Mouse (Mus musculus) neural tube, embryonic 13.5 days (tissue): ENCODE data around the gene Ppp1r16b. TPM values are rescaled to one million over a fixed set of nuclear protein-coding genes. Genes with fewer than 3 reads are reported as not detected.

Experiments used
- ATAC-seq: fragments of 200-750 bp; cut with Nextera tagmentation; 2 replicates; pipeline ENCODE4 v1.8.0; 2017; ENCODE audit warnings: low read depth, mild to moderate bottlenecking, moderate TSS enrichment, moderate library complexity
- H3K27ac ChIP-seq: fragments of 300-500 bp; sonication (generic); replicated peaks from 2 replicates; pipeline ENCODE4 v1.5.1; 2015; ENCODE audit warnings: moderate library complexity, mild to moderate bottlenecking, inconsistent platforms
- H3K27me3 ChIP-seq: fragments of 300-500 bp; sonication (generic); 2 replicates; pipeline ENCODE4 v1.6.1; 2015; ENCODE audit warnings: mild to moderate bottlenecking, inconsistent platforms
- H3K36me3 ChIP-seq: fragments of 300-500 bp; sonication (generic); 2 replicates; pipeline ENCODE4 v1.6.1; 2015; ENCODE audit warnings: mild to moderate bottlenecking, inconsistent platforms
- H3K4me1 ChIP-seq: fragments of 300-500 bp; sonication (generic); replicated peaks from 2 replicates; pipeline ENCODE4 v1.6.1; 2015; ENCODE audit warnings: inconsistent platforms
- H3K4me2 ChIP-seq: fragments of 300-500 bp; sonication (generic); 2 replicates; pipeline ENCODE4 v1.6.1; 2015; ENCODE audit warnings: inconsistent platforms, mild to moderate bottlenecking, moderate library complexity
- H3K4me3 ChIP-seq: fragments of 300-500 bp; sonication (generic); 2 replicates; pipeline ENCODE4 v1.5.1; 2015; ENCODE audit warnings: mild to moderate bottlenecking, inconsistent platforms
- H3K9ac ChIP-seq: fragments of 300-500 bp; sonication (generic); 2 replicates; pipeline ENCODE4 v1.6.1; 2015; ENCODE audit warnings: moderate library complexity, mild to moderate bottlenecking, inconsistent platforms
- H3K9me3 ChIP-seq: fragments of 300-500 bp; sonication (generic); 2 replicates; pipeline ENCODE4 v1.6.1; 2016; ENCODE audit warnings: inconsistent platforms
- WGBS: fragments of 180-500 bp; shearing (Covaris S2); methylation state at CpG from one replicate; pipeline ENCODE4 v1.1.7; 2015; 5-methylcytosine and 5-hydroxymethylcytosine counted together
- polyA plus RNA-seq: library from polyadenylated mRNA; unstranded; fragments of >200 nt; fragmentation: Nextera tagmentation; extraction: Ambion mirVana; gene quantifications from 2 replicates; pipeline ENCODE4 v1.2.1, GENCODE M21; 2015

Gene Ppp1r16b
- polyA plus RNA-seq, 1 experiment from 2014 or later, result 9.9 TPM

- no peaks in the 10 kb centered on the region for H3K36me3 ChIP-seq
- 61% methylated on average over 11 of the region's 11 CpGs for WGBS
- no peak for ATAC-seq
- no peak overlapping the region for H3K9ac ChIP-seq
- peaks cover 11% of the 10 kb centered on the region for H3K4me1 ChIP-seq
- no peak overlapping the region for H3K4me2 ChIP-seq
- H3K27me3 ChIP-seq, result no peaks in the 10 kb centered on the region
- 0 out of 2 replicates have a peak overlapping the region, but pooled peaks have one; percentile 33 for H3K27ac ChIP-seq
- no peaks in the 10 kb centered on the region for H3K9me3 ChIP-seq
- H3K4me3 ChIP-seq, result no peak overlapping the region
Measured at GRCm38 (mm10) chr2:158682344-158683037, 17.3 kb downstream of the Ppp1r16b start.

- Histone ChIP-seq H3K9me3 (no peaks in the 10 kb centered on the region), H3K9ac (no peak overlapping the region), H3K4me1 (peaks cover 16% of the 10 kb centered on the region), H3K27me3 (no peaks in the 10 kb centered on the region), H3K4me2 (no peak overlapping the region), H3K27ac (0 out of 2 replicates have a peak overlapping the region, but pooled peaks have one; percentile 33), H3K36me3 (no peaks in the 10 kb centered on the region), H3K4me3 (no peak overlapping the region)
- 24% methylated on average over 4 of the region's 4 CpGs for WGBS
- ATAC-seq, result no peak
Measured at GRCm38 (mm10) chr2:158683038-158683413, 17.8 kb downstream of the Ppp1r16b start.

DNA sequence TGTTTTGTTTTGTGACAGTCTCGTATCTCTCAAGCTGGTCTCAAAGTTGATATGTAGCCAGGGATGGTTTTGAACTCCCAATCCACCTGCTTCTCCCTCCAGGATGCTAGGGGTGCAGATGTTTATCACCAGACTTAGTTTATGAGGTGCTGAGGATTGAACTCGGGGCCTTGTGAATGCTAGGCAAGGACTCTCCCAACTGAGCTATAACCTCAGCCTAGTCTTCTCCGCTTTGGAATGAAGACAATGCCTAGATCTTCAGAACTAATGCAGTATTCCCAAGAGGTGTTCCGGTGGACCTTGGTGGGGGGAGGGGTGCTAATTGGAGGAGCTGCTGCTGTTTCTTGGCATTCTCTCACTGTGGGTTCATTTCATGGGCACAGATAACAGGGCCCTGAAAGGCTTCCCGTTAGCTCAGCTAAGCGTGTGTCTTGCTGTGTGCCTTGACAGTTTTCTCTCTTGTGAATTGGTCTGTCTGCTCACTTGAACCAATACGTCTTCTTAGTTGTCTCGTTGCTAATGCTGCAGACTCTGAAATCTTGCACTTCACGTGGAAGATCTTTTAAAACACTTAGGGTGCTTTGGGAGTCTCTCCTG is 19.1 kb downstream of the Ppp1r16b start:
- 50% methylated on average over 9 of the region's 9 CpGs for WGBS
- no peak overlapping the region for H3K4me3 ChIP-seq
- H3K4me1 ChIP-seq, result peaks cover 18% of the 10 kb centered on the region
- H3K27ac ChIP-seq, result no peak overlapping the region
- H3K4me2 ChIP-seq, result no peak overlapping the region
- H3K9me3 ChIP-seq, result no peaks in the 10 kb centered on the region
- ATAC-seq, result no peak
- no peaks in the 10 kb centered on the region for H3K36me3 ChIP-seq
- no peak overlapping the region for H3K9ac ChIP-seq
- no peaks in the 10 kb centered on the region for H3K27me3 ChIP-seq

GRCm38 (mm10) chr2:158684910-158685309 is 19.7 kb downstream of the Ppp1r16b start:
- Histone ChIP-seq H3K4me2 (no peak overlapping the region), H3K36me3 (no peaks in the 10 kb centered on the region), H3K27me3 (no peaks in the 10 kb centered on the region), H3K27ac (no peak overlapping the region), H3K4me1 (peaks cover 24% of the 10 kb centered on the region), H3K9me3 (no peaks in the 10 kb centered on the region), H3K9ac (no peak overlapping the region), H3K4me3 (no peak overlapping the region)
- no peak for ATAC-seq
- WGBS, result 86% methylated on average over 3 of the region's 3 CpGs

DNA sequence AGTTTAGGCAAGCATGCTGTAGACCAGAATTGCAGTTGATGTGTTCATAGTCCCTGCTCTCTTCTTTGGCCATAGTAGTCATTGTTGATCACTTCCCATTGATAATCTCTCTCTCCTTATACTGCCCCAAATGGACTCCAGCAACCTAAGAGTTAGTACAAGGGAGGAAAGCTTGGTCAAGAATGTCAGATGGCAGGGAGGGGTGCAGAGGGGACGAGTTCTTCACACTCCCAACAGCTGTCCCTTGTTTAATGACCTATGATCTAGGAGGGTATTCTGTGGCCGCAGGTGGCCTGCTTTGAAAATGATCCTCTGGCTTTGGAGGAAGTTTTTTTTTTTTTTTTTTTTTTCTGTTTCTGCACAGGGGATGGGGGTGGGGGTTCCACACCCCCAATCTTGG is 21.2 kb downstream of the Ppp1r16b start:
- Histone ChIP-seq H3K27ac (no peak overlapping the region), H3K27me3 (no peaks in the 10 kb centered on the region), H3K9ac (no peak overlapping the region), H3K4me2 (no peak overlapping the region), H3K4me1 (peaks cover 23% of the 10 kb centered on the region), H3K9me3 (no peaks in the 10 kb centered on the region), H3K36me3 (no peaks in the 10 kb centered on the region), H3K4me3 (no peak overlapping the region)
- ATAC-seq, result no peak
- 46% methylated on average over 2 of the region's 2 CpGs for WGBS

DNA sequence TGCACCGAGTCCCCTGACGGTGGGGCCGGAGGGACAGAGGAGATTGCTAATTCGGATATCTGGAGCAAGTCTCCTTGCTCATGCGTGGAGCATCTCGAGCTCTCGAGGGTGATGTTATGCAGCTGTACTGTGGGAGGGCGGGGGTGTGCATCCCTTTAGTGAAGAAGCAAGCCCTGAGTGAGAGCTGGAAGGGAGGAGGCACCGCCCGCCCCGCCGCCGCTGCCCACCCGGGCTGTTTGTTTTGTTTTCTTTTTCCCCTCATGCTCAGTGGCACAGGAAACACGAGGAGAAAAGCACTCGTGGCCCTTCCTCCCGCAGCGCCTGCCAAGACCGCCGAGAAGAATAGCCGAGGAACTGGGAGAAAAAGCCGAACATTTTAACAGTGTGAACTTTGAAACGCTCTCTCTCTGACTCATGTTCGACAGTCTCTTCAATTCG is 22.6 kb downstream of the Ppp1r16b start:
- Histone ChIP-seq H3K9me3 (no peaks in the 10 kb centered on the region), H3K4me3 (no peak overlapping the region), H3K9ac (no peak overlapping the region), H3K36me3 (no peaks in the 10 kb centered on the region), H3K4me2 (peak overlapping the region; percentile 18; the same call in 1 of the 2 replicates), H3K27me3 (no peaks in the 10 kb centered on the region), H3K27ac (peak overlapping the region; percentile 29; the same call in 1 of the 2 replicates), H3K4me1 (peaks cover 21% of the 10 kb centered on the region)
- 54% methylated on average over 25 of the region's 25 CpGs for WGBS
- ATAC-seq, result no peak

GRCm38 (mm10) chr2:158689060-158689459 is 23.9 kb downstream of the Ppp1r16b start:
- Histone ChIP-seq H3K36me3 (no peaks in the 10 kb centered on the region), H3K4me1 (peaks cover 21% of the 10 kb centered on the region), H3K27ac (0 out of 2 replicates have a peak overlapping the region, but pooled peaks have one; percentile 29), H3K27me3 (no peaks in the 10 kb centered on the region), H3K4me3 (no peak overlapping the region), H3K4me2 (no peak overlapping the region), H3K9me3 (no peaks in the 10 kb centered on the region), H3K9ac (no peak overlapping the region)
- 93% methylated on average over 5 of the region's 5 CpGs for WGBS
- no peak for ATAC-seq

- Histone ChIP-seq H3K4me2 (no peak overlapping the region), H3K36me3 (no peaks in the 10 kb centered on the region), H3K4me1 (peaks cover 21% of the 10 kb centered on the region), H3K27me3 (no peaks in the 10 kb centered on the region), H3K4me3 (no peak overlapping the region), H3K9ac (no peak overlapping the region), H3K9me3 (no peaks in the 10 kb centered on the region), H3K27ac (no peak overlapping the region)
- WGBS, result 44% methylated on average over 7 of the region's 7 CpGs
- ATAC-seq, result no peak
Measured at GRCm38 (mm10) chr2:158689640-158690039, 24.4 kb downstream of the Ppp1r16b start.

GRCm38 (mm10) chr2:158690116-158690515 is 24.9 kb downstream of the Ppp1r16b start:
- no peak overlapping the region for H3K4me3 ChIP-seq
- no peak overlapping the region for H3K9ac ChIP-seq
- no peak overlapping the region for H3K4me2 ChIP-seq
- 56% methylated on average over 8 of the region's 8 CpGs for WGBS
- H3K27me3 ChIP-seq, result no peaks in the 10 kb centered on the region
- no peak overlapping the region for H3K27ac ChIP-seq
- no peaks in the 10 kb centered on the region for H3K36me3 ChIP-seq
- no peaks in the 10 kb centered on the region for H3K9me3 ChIP-seq
- H3K4me1 ChIP-seq, result peaks cover 16% of the 10 kb centered on the region
- no peak for ATAC-seq

GRCm38 (mm10) chr2:158692191-158692590 is 27.0 kb downstream of the Ppp1r16b start:
- Histone ChIP-seq H3K4me3 (no peak overlapping the region), H3K9ac (no peak overlapping the region), H3K9me3 (no peaks in the 10 kb centered on the region), H3K4me1 (peaks cover 15% of the 10 kb centered on the region), H3K4me2 (no peak overlapping the region), H3K27me3 (no peaks in the 10 kb centered on the region), H3K36me3 (no peaks in the 10 kb centered on the region), H3K27ac (no peak overlapping the region)
- WGBS, result 85% methylated on average over 6 of the region's 6 CpGs
- no peak for ATAC-seq

- H3K27me3 ChIP-seq, result no peaks in the 10 kb centered on the region
- no peak overlapping the region for H3K4me2 ChIP-seq
- H3K9me3 ChIP-seq, result no peaks in the 10 kb centered on the region
- H3K9ac ChIP-seq, result no peak overlapping the region
- no peak for ATAC-seq
- no peak overlapping the region for H3K27ac ChIP-seq
- no peak overlapping the region for H3K4me3 ChIP-seq
- WGBS, result 87% methylated on average over 27 of the region's 27 CpGs
- H3K4me1 ChIP-seq, result no peaks in the 10 kb centered on the region
- no peaks in the 10 kb centered on the region for H3K36me3 ChIP-seq
Measured at GRCm38 (mm10) chr2:158695811-158696210, 30.6 kb downstream of the Ppp1r16b start.

- H3K27me3 ChIP-seq, result no peaks in the 10 kb centered on the region
- WGBS, result 83% methylated on average over 6 of the region's 6 CpGs
- no peaks in the 10 kb centered on the region for H3K4me1 ChIP-seq
- no peaks in the 10 kb centered on the region for H3K9me3 ChIP-seq
- no peak overlapping the region for H3K4me3 ChIP-seq
- no peak overlapping the region for H3K27ac ChIP-seq
- no peaks in the 10 kb centered on the region for H3K36me3 ChIP-seq
- H3K4me2 ChIP-seq, result no peak overlapping the region
- ATAC-seq, result no peak
- H3K9ac ChIP-seq, result no peak overlapping the region
Measured at GRCm38 (mm10) chr2:158696451-158696850, 31.3 kb downstream of the Ppp1r16b start.
